Mouse (Mus musculus) forebrain, embryonic 11.5 days (tissue): ENCODE measurements around the gene Ephb4. TPM values are rescaled to one million over a fixed set of nuclear protein-coding genes. Genes with fewer than 3 reads are reported as not detected.

Experiments used
- ATAC-seq: fragments of 200-750 bp; cut with Nextera tagmentation; replicated peaks from 2 replicates; pipeline ENCODE4 v1.8.0; 2017; ENCODE audit warnings: moderate TSS enrichment; ENCODE audit not compliant: low FRiP score
- DNase-seq: peaks from one replicate; pipeline ENCODE4 v3.0.0-alpha.2; 2017; ENCODE audit warnings: low spot score
- H3K27ac ChIP-seq: fragments of 300-500 bp; sonication (generic); 2 replicates; pipeline ENCODE4 v1.5.1; 2014; ENCODE audit warnings: low read depth, low read length
- H3K27me3 ChIP-seq: fragments of 300-500 bp; sonication (generic); 2 replicates; pipeline ENCODE4 v1.6.1; 2014; ENCODE audit warnings: mild to moderate bottlenecking, low read length, mixed read lengths; ENCODE audit not compliant: control insufficient read depth, insufficient read depth
- H3K36me3 ChIP-seq: fragments of 300-500 bp; sonication (generic); 2 replicates; pipeline ENCODE4 v1.6.1; 2014; ENCODE audit warnings: mild to moderate bottlenecking, low read length, moderate library complexity, mixed read lengths; ENCODE audit not compliant: control insufficient read depth, insufficient read depth
- H3K4me1 ChIP-seq: fragments of 300-500 bp; sonication (generic); replicated peaks from 2 replicates; pipeline ENCODE4 v1.6.1; 2014; ENCODE audit warnings: low read length, mixed read lengths; ENCODE audit not compliant: control insufficient read depth, insufficient read depth
- H3K4me2 ChIP-seq: fragments of 300-500 bp; sonication (generic); 2 replicates; pipeline ENCODE4 v1.6.1; 2014; ENCODE audit warnings: low read depth, mild to moderate bottlenecking, low read length, moderate library complexity, mixed read lengths; ENCODE audit not compliant: severe bottlenecking
- H3K4me3 ChIP-seq: fragments of 300-500 bp; sonication (generic); 2 replicates; pipeline ENCODE4 v1.5.1; 2014; ENCODE audit warnings: low read depth, low read length
- H3K9ac ChIP-seq: fragments of 300-500 bp; sonication (generic); 2 replicates; pipeline ENCODE4 v1.6.1; 2014; ENCODE audit warnings: low read length
- H3K9me3 ChIP-seq: fragments of 300-500 bp; sonication (generic); 2 replicates; pipeline ENCODE4 v1.6.1; 2016; ENCODE audit warnings: low read length, mixed read lengths; ENCODE audit not compliant: control insufficient read depth
- WGBS: fragments of 180-500 bp; shearing (Covaris S2); extraction: QIAGEN DNeasy Blood & Tissue Kit; methylation state at CpG from one replicate; pipeline ENCODE4 v1.1.7; 2014; 5-methylcytosine and 5-hydroxymethylcytosine counted together
- polyA plus RNA-seq: library from polyadenylated mRNA; unstranded; fragments of >200 nt; fragmentation: Nextera tagmentation; extraction: Ambion mirVana; gene quantifications from 2 replicates; pipeline ENCODE4 v1.2.1, GENCODE M21; 2014

Gene Ephb4
- polyA plus RNA-seq, result 34.6 and 35.0 TPM in 2 replicates

DNA sequence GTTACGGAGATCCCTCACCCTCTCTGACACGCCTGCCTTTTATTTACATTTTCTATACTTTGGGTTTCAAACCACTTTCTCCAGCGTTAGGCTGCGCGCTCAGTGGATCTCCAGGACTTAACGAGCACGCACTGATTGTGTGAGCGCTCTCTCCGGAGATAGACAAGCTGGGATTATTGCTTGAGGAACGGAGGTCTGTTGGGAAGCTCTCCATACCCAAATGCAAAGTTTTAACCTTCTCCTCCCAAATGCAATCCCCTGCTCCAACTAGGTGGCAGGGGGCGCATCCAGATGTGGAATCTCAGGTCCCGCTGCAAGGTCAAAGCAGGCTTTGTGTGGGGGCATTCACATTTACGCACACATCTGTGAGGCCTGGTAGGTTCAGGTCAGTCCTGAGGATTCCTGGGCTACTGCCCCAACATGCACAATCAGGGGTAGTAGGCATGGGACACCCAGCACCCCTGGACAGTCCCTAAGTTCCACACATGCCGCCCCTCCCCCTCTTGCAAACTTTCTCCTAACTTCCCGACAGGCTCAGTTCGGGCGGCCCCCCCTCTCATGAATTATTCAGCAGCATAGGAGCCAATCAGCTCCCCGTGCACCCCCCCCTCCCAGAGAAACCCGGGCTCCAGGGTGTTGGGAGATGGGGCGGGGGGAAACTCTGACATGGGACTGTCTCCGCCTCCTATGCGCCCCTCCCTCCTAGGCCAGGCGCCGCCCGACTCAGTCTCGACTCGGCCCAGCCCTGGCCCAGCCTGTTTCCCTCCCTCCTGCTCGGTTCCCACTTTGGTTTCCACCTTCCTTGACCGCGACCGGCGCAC is at the start of gene Ephb4:
Gene Ephb4, plus strand, starts transcription at position 726 of the 821 bp plus-strand sequence.
- Histone ChIP-seq H3K9ac (peak within 1 kb of the TSS; percentile 97), H3K4me3 (peak within 1 kb of the TSS; percentile 88), H3K27ac (peak within 1 kb of the TSS; percentile 81), H3K9me3 (no peaks in the 10 kb centered on the region), H3K36me3 (peaks cover 2% of the 10 kb centered on the region; the same call in 1 of the 2 replicates), H3K4me1 (peaks cover 22% of the 10 kb centered on the region), H3K4me2 (peak within 1 kb of the TSS; percentile 90), H3K27me3 (no peaks in the 10 kb centered on the region)
- WGBS, result 1% methylated on average over 32 of the region's 32 CpGs
- DNase-seq (peak; percentile 97), ATAC-seq (peak; percentile 93)

DNA sequence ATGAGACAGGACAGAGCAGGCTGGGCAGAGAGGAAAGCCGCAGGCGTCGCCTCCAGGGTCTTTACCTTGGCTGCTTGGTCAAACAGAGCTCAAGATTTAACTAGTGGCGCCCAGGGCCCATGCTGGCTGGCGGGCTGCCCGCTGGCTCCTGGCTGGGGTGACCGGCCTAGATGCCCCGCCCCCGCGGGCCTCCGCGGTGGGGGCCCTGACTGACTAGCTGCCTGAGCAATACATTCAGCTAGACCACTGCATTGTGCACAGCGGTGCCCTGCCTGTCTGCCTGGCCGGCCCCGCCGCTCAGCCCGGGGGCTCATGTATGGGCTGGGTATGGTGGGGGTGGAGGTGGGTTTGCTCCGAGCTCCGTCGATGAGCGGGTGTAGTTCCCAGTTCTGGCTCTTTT is 48.7 kb upstream of the Ephb4 start:
- H3K36me3 ChIP-seq, result peaks cover 42% of the 10 kb centered on the region
- no peaks in the 10 kb centered on the region for H3K27me3 ChIP-seq
- H3K4me1 ChIP-seq, result peaks cover 7% of the 10 kb centered on the region
- no peak overlapping the region for H3K9ac ChIP-seq
- H3K9me3 ChIP-seq, result no peaks in the 10 kb centered on the region
- no peak overlapping the region for H3K4me2 ChIP-seq
- H3K4me3 ChIP-seq, result no peak overlapping the region
- ATAC-seq (no peak), DNase-seq (peak; percentile 68)
- WGBS, result 77% methylated on average over 21 of the region's 21 CpGs
- no peak overlapping the region for H3K27ac ChIP-seq

DNA sequence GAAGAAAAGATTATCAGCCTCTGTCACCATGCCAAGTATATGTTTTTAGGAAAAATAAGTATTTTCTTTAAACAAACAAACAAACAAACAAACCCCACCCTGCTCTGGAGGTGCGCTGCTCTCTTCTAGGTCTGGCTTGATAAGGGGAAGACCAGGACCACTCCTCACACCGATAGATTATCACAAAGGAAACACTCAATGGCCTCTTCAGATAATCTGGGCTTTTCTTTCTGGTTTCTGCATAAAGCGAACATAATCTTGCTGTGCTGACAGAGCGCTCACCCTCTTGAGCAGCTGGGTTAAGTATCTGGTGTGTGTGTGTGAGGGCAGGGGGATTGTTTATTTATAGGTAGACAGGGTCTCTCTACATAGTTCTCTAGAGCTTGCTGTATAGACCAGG is 46.3 kb upstream of the Ephb4 start:
- Histone ChIP-seq H3K4me2 (no peak overlapping the region), H3K4me3 (no peak overlapping the region), H3K4me1 (peaks cover 8% of the 10 kb centered on the region), H3K27me3 (no peaks in the 10 kb centered on the region), H3K36me3 (peaks cover 25% of the 10 kb centered on the region), H3K9me3 (no peaks in the 10 kb centered on the region), H3K9ac (no peak overlapping the region), H3K27ac (no peak overlapping the region)
- DNase-seq, result no peak
- 82% methylated on average over 4 of the region's 4 CpGs for WGBS
- ATAC-seq, result no peak

DNA sequence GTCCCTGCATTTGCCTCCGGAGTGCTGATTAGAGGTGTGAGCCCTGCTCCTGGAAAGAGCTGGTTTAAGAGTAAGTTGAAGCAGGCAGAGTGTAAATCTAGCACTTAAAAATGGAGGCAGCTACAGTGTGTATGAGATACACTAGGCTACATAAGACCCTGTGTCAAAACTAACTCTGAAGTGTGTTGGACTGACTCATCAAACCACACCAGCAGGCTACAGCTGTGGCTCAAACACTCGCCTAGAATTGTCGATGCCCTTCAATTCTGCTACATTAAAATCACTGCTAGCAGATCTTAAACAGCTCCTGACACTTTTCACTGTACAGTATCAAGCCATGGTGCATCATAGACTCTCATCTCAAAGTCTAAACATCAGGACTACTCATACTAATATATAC is 45.7 kb upstream of the Ephb4 start:
- no peak overlapping the region for H3K4me3 ChIP-seq
- H3K27me3 ChIP-seq, result no peaks in the 10 kb centered on the region
- H3K27ac ChIP-seq, result no peak overlapping the region
- H3K4me2 ChIP-seq, result no peak overlapping the region
- peaks cover 8% of the 10 kb centered on the region for H3K4me1 ChIP-seq
- 94% methylated on average over 3 of the region's 3 CpGs for whole genome bisulfite sequencing
- peaks cover 27% of the 10 kb centered on the region for H3K36me3 ChIP-seq
- no peak for ATAC-seq
- H3K9ac ChIP-seq, result no peak overlapping the region
- H3K9me3 ChIP-seq, result no peaks in the 10 kb centered on the region
- no peak for DNase-seq

DNA sequence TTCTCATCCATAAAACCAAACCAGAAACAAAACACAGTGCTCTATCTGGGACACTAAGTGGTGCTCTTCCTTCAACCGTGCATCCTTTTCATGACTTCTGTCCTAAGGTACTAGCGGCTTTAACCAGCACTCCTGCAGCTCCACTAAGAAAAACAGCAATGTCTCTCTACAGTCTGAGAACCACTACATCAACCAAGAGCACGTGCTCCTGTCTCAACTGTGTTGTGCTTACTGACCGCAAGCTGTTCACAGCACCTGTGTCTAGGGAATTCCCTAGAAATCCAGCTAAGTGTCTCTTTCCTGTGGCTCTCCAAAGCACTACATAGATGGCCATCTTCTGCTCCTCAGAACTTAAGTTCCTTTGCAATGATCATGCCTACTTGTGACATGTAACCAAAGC is 45.1 kb upstream of the Ephb4 start:
- H3K27ac ChIP-seq, result no peak overlapping the region
- no peaks in the 10 kb centered on the region for H3K9me3 ChIP-seq
- DNase-seq, result no peak
- 88% methylated on average over 4 of the region's 4 CpGs for WGBS
- no peaks in the 10 kb centered on the region for H3K27me3 ChIP-seq
- H3K9ac ChIP-seq, result no peak overlapping the region
- peaks cover 28% of the 10 kb centered on the region for H3K36me3 ChIP-seq
- no peak overlapping the region for H3K4me2 ChIP-seq
- H3K4me3 ChIP-seq, result no peak overlapping the region
- peaks cover 8% of the 10 kb centered on the region for H3K4me1 ChIP-seq
- ATAC-seq, result no peak

DNA sequence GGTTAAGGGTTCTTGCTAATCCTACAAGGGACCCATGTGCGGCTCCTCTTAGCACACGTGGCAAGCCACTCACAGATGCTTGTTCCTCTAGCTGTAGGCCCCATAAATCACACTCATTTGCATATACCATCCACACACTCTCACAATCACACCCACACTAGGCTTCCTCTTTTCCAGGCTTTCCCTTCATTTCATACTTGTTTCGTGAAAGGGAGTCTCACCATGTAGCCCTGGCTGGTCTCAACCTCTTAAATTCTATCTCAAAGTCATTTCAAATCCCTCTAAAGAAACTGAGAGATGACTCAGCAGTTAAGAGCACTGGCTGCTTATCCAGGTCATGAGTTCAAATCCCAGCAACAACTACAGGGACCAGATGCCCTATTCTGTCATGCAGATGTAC is 44.1 kb upstream of the Ephb4 start:
- Histone ChIP-seq H3K4me1 (peaks cover 8% of the 10 kb centered on the region), H3K9me3 (no peaks in the 10 kb centered on the region), H3K9ac (no peak overlapping the region), H3K36me3 (peaks cover 23% of the 10 kb centered on the region), H3K27ac (no peak overlapping the region), H3K4me3 (peak overlapping the region; percentile 93), H3K27me3 (no peaks in the 10 kb centered on the region), H3K4me2 (peak overlapping the region; percentile 78)
- no peak for DNase-seq
- 82% methylated on average over 3 of the region's 3 CpGs for WGBS
- ATAC-seq, result no peak

DNA sequence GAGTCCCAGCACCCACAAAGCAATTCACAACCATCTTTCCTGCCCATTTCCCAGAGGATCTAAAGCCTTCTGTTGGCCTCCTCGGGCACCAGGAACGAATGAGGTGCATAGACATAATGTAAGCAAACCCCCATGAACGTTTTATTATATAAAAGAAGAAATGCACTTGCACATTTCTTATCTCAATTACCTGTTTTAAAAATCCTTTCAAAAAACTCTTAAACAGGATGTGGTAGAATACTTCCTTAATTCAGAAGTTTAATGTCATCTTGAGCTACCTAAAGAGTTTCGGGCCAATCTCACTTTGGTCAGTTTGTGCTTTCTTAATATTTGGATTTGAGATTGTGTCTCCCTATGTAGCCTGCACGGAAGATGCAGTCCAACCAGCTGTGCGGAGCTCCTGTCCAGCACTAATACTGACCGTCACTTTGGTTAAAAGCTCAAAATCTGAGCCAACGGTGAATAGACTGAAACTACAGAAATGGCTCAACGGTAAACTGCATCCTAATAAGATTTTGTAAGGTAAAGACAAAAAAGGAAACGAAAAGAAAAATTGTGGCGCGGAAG is 43.4 kb upstream of the Ephb4 start:
- Histone ChIP-seq H3K36me3 (peaks cover 23% of the 10 kb centered on the region), H3K4me1 (peaks cover 8% of the 10 kb centered on the region), H3K9ac (peak overlapping the region; percentile 97), H3K4me3 (peak overlapping the region; percentile 93), H3K9me3 (no peaks in the 10 kb centered on the region), H3K27me3 (no peaks in the 10 kb centered on the region), H3K4me2 (peak overlapping the region; percentile 78), H3K27ac (peak overlapping the region; percentile 94)
- DNase-seq, result no peak
- 16% methylated on average over 12 of the region's 12 CpGs for WGBS
- ATAC-seq, result no peak

DNA sequence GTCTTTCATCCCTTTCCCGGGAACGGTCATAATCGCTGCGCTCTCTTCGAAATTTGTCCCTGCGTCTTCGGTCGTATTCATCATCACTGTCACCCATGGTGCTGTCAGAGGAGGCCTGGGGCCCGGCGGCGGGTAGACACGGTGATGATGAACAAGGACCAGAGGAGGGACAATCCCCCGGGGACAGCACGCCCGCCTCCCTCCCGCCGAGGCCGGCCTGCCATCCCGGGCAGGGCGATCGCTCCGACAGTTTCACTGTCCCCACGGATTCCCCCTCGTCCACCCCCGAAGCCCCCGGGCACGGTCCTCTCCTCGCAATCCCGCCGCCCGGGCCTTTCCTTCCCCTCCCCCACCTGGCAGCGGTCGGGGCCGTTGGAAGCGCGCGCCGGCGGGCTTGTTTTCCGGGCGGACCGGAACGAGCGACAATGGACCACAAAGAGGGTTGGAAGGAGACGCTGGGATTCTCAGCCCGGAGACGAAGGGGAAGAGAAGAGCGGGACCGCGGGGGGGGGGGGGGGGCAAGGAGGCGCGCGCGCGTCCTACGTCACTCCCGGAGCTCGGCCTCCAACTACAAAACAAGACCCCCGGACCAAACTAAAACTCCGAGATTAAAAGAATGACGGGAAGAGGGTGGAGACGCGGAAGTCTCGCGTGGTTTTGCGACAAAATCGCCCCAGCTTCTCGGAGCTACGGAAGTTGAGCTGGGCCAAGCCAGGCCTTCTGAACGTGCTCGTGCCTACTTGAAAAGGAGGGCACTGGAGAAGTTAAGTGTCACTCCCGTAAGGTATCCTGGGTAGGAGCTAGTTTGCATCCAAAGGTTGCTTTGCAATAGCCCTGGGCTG is 42.6 kb upstream of the Ephb4 start, which contains the start of gene Srrt:
Gene Srrt, minus strand, starts transcription at position 604 of the 842 bp plus-strand sequence.
- no peaks in the 10 kb centered on the region for H3K9me3 ChIP-seq
- peak within 1 kb of the TSS; percentile 78 for H3K4me2 ChIP-seq
- DNase-seq (peak; percentile 96), ATAC-seq (peak; percentile 82)
- H3K27ac ChIP-seq, result peak within 1 kb of the TSS; percentile 94
- peak within 1 kb of the TSS; percentile 97 for H3K9ac ChIP-seq
- peaks cover 8% of the 10 kb centered on the region for H3K4me1 ChIP-seq
- H3K4me3 ChIP-seq, result peak within 1 kb of the TSS; percentile 93
- H3K36me3 ChIP-seq, result peaks cover 20% of the 10 kb centered on the region
- H3K27me3 ChIP-seq, result no peaks in the 10 kb centered on the region
- under 1% methylated on average over 65 of the region's 72 CpGs for WGBS
